Mouse (Mus musculus) C2C12 (cell line): ENCODE results near the gene Gm10799. TPM values are rescaled to one million over a fixed set of nuclear protein-coding genes. Genes with fewer than 3 reads are reported as not detected.

Experiments
- polyA plus RNA-seq: library from polyadenylated mRNA; unstranded; fragments of >200 nt; fragmentation: generic; extraction: Trizol; gene quantifications from one replicate; pipeline ENCODE4 v1.2.1, GENCODE M21; 2012; ENCODE audit warnings: missing spikeins

Gene Gm10799
- polyA plus RNA-seq, 1 experiment, result not detected

Other genes with a start within 250 kb of the Gm10799 start
- not detected for gene Lmo2, start 110.6 kb downstream of the Gm10799 start, polyA plus RNA-seq
- gene Fbxo3, start 40.8 kb downstream of the Gm10799 start, polyA plus RNA-seq, result 8.5 TPM
- gene 4931422A03Rik, start 40.2 kb downstream of the Gm10799 start, polyA plus RNA-seq, result 0.11 TPM
- not detected for gene Gm10912, start 2.7 kb downstream of the Gm10799 start, polyA plus RNA-seq
- not detected for gene Cd59b, start 1.3 kb upstream of the Gm10799 start, polyA plus RNA-seq
- 2.2 TPM for gene Cd59a, start 27.3 kb upstream of the Gm10799 start, polyA plus RNA-seq
- 0.13 TPM for gene A930018P22Rik, start 54.2 kb upstream of the Gm10799 start, polyA plus RNA-seq